Mouse (Mus musculus): ENCODE measurements around the gene AL732309.1.

AL732309.1 gene

GRCm38 (mm10) chr2:25213266-25213865 lies 33.3 kb downstream of the AL732309.1 start:
- no peak for DNase-seq (ENCODE audit: low read depth)

- DNase-seq (ENCODE audit: low read depth) = peak; percentile 93
These were observed 35.5 kb downstream of the AL732309.1 start, which contains the start of gene Nelfb for GRCm38 (mm10) chr2:25211121-25211670. Gene Nelfb, minus strand, starts transcription at chr2:25211489.

GRCm38 (mm10) chr2:25210686-25211085 lies 36.0 kb downstream of the AL732309.1 start:
- no peak for DNase-seq (ENCODE audit: low read depth)

- DNase-seq (ENCODE audit: low read depth) = no peak
These were observed 39.1 kb downstream of the AL732309.1 start for GRCm38 (mm10) chr2:25207593-25207992.

DNA sequence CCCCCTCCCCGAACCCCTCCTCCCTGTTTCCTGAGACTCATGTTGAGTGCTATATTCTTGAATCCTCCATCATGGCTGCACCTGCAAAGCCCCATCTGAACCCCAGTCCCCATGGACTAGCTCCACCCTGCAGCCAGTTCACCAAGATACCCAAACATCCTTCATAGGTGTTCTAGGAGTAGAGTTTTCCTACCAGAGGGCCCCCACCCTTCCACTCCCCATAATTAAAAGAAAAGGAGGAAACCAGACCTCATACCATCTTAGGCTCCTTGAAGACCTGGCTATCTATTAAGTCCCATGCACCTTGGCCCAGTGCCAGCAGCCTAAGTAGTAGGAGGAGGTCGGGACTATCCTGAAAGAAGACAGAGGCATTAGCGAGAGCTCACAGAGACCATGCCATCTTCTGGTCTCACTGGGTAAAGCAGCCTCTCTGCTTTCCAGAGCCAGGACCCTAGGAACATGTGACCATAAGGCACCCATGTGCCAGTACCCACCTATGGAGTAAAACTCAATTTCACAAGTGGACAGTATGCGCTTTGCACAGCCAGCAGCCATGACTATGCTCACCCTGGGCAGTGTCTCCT lies 42.9 kb downstream of the AL732309.1 start:
- no peak for DNase-seq (ENCODE audit: low read depth)

GRCm38 (mm10) chr2:25200631-25201030 lies 46.0 kb downstream of the AL732309.1 start:
- no peak for DNase-seq (ENCODE audit: low read depth)

DNA sequence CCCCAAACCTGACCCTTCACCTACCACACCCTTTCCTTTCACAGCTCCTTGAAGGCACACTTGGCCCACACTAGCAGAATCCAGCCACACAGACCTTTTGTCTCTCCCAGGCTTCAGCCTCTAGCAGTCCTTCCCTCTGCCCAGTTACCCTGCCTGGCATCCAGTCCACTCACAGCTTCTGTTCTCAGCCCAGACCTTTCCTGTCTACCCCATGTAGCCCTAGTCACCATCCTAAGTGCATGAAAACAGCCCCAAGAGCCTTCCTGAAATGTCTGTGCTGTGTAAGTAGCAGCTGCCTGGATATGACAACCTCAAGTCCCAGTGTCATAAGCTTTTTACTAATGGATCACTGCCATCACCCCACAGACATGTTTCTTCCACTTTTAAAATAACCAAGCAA lies 48.7 kb downstream of the AL732309.1 start:
- no peak for DNase-seq (ENCODE audit: low read depth)

DNA sequence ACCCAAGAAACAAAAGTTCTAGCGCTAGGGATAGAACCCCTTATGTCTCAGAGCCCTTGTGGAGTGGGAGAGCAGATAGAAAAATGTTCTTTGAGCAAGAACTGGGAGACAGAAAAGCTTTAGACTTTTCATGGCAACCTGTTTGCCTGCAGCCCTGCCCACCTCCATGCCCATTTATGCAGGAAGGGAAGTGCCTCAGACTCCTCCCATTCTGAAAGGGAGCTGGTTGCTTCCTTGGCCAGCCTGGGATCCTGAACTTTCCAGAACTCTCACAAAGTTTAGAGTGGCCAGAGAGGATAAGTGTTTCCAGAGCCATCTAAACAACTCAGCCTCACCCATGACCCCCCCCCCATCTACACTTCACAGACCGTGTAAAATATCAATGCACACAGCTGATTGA lies 49.5 kb downstream of the AL732309.1 start:
- no peak for DNase-seq (ENCODE audit: low read depth)

GRCm38 (mm10) chr2:25196172-25196954 lies 50.3 kb downstream of the AL732309.1 start, which contains the start of gene Tor4a:
Gene Tor4a, minus strand, starts transcription at chr2:25196886.
- peak; percentile 72 for DNase-seq (ENCODE audit: low read depth)

DNA sequence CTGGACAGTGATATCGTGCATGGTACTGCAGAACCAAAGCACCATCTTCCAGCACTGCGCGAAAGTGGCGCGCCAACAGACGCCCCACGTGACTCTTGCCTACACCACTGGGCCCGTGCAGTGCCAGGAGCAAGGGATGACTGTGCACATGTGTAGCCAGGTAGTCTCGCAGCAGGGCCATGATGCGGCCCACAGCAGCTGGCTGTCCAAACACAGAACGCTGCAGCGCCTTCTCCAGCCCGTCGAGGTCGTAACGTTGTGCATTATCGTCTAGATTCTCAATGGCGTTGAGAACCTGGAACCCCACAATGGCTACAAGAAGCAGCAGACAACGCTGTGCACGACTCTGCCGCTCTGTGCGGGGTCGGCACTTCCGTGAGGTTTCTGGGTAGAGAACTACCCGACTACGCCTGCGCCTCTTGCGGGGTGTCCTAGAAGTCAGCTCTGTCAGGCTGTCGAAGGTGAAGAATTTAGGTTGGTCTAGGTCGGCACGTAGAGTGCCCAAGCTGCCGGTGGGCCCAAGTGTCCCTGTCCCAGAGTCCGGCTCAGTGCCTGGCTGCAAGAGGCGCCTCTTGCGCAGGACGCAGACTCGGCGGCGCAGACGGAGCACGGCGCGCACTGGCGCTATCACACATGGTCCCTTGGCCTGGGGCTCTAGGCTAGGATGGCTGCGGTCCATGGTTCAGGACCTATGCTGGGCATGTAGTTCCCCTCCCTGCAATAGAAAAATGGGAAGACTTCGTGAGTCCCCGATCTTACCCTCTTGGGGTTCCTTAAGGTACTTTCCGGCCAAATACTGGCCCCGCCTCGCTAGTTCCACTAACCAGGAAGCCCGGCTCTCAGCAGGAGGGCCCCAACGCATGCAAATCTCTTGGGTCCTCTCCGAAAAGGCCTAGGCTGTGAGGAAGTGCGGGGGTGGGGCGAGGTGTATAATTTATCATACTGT lies 51.2 kb downstream of the AL732309.1 start:
- no peak for DNase-seq (ENCODE audit: low read depth)

All from c-Kit-positive CD71-negative TER-119-negative erythroid progenitor cells, embryonic 14.5 days (primary cell).